Comparison of ENCODE assay signal across 11 mouse cellular contexts in the genomic region with DNA sequence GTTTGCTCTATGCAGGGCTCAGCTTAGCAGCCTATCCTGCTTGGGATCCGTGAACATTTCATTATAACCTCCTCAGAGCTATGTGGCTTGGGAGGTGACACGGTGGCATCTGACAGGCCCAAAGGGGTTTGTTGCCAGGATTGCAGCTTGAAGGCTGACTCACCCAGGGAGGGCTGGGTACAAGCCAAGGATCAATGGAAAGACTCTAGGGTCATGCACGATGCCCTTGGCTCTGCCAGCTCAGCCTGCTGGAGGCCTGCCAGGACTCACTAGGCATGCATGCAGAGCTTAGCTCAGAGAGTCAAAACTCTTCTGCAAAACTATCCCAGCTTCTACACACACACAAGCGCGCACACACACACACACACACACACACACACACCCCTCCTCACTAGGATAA. TPM values are rescaled to one million over a fixed set of nuclear protein-coding genes. Genes with fewer than 3 reads are reported as not detected.
DNase-seq lines count a peak whose midpoint lies in the region; ATAC-seq and TF ChIP-seq lines count a peak whose summit lies in the region.
"Had no signal": no experiment of that assay in that cellular context is flagged by ENCODE, and none has a peak within 500 bp of the region (broad histone marks: within the 10 kb centered on the region; RNA-seq: fewer than 3 reads in every experiment).

No protein-coding gene starts in this region.

- TF ChIP-seq CTCF in heart, adult 2 months (IDR thresholded peaks at IDR 0.05) = no peak
- TF ChIP-seq CTCF in midbrain, postnatal 0 days (IDR thresholded peaks at IDR 0.05) = no peak

- intact Hi-C loops in heart, adult 2 months (cut with DNase I) = loop anchor here (5.0 kb wide), 2 partner anchors 54 to 114 kb away; no protein-coding TSS in a partner anchor

- no peaks in the 10 kb centered on the region for H3K36me3 ChIP-seq in heart, adult 2 months (ENCODE audit: control insufficient read depth, insufficient read depth, low read length)
- H3K36me3 ChIP-seq in midbrain, postnatal 0 days (ENCODE audit: insufficient read depth, low read length) = peaks cover 9% of the 10 kb centered on the region; the same call in 1 of the 2 replicates
- H3K36me3 ChIP-seq: G1E had no signal

- peak overlapping the region; percentile 87 for H3K27ac ChIP-seq in heart, adult 2 months
- H3K27ac ChIP-seq in midbrain, postnatal 0 days (ENCODE audit: low read depth, low read length) = no peak overlapping the region
- H3K27ac ChIP-seq: liver, embryonic 14.5 days had no signal

- no peak overlapping the region for H3K4me2 ChIP-seq in midbrain, postnatal 0 days (ENCODE audit: low read depth, low read length, poor library complexity, severe bottlenecking)

- no peaks in the 10 kb centered on the region for H3K27me3 ChIP-seq in heart, adult 2 months (ENCODE audit: control insufficient read depth, insufficient read depth, low read length)
- no peaks in the 10 kb centered on the region for H3K27me3 ChIP-seq in midbrain, postnatal 0 days (ENCODE audit: insufficient read depth, low read length)

- H3K4me3 ChIP-seq in heart, adult 2 months = no peak overlapping the region
- no peak overlapping the region for H3K4me3 ChIP-seq in midbrain, postnatal 0 days (ENCODE audit: low read depth, low read length)
- H3K4me3 ChIP-seq: erythroblast, embryonic 14.5 days had no signal

- DNase-seq in layer of hippocampus, adult 11-12 months (ENCODE audit: low spot score) = peak; percentile 57
- DNase-seq in layer of hippocampus, adult 9-10 months (ENCODE audit: low spot score) = no peak
- peak; percentile 90 for DNase-seq in brain, adult 2 months (ENCODE audit: low read depth, low spot score)
- DNase-seq in heart, adult 2 months = peak; percentile 79 to 88
- DNase-seq in kidney, postnatal 14 days = peak; percentile 93
- peak; percentile 70 for DNase-seq in midbrain, postnatal 0 days (ENCODE audit: low spot score)
- DNase-seq in urinary bladder, postnatal 36 days (ENCODE audit: low spot score in 2 of 2) = peak; percentile 78 to 90
- no peak for DNase-seq in embryo, embryonic 10 days (ENCODE audit: low spot score)

- WGBS in heart, adult 2 months = 48% methylated on average over 5 of the region's 5 CpGs
- WGBS in midbrain, postnatal 0 days = 64% methylated on average over 5 of the region's 5 CpGs

- no peaks in the 10 kb centered on the region for H3K9me3 ChIP-seq in midbrain, postnatal 0 days (ENCODE audit: low read length)
- H3K9me3 ChIP-seq: G1E had no signal

- H3K4me1 ChIP-seq in heart, adult 2 months (ENCODE audit: control insufficient read depth, insufficient read depth, low read length) = no peaks in the 10 kb centered on the region; the same call in 1 of the 2 replicates
- H3K4me1 ChIP-seq in midbrain, postnatal 0 days (ENCODE audit: insufficient read depth, low read length) = no peaks in the 10 kb centered on the region

- H3K79me2 ChIP-seq in heart, adult 2 months (replicated peaks; ENCODE audit: control insufficient read depth, insufficient read depth, low read length) = no peaks in the 10 kb centered on the region

- no peak overlapping the region for H3K9ac ChIP-seq in heart, adult 2 months (ENCODE audit: low read depth, low read length)
- H3K9ac ChIP-seq in midbrain, postnatal 0 days (replicated peaks; ENCODE audit: low read length, poor library complexity, severe bottlenecking) = no peak overlapping the region
- H3K9ac ChIP-seq: liver, embryonic 14.5 days had no signal

- ATAC-seq in midbrain, postnatal 0 days (ENCODE audit: low FRiP score) = no peak

- TF ChIP-seq EP300 in heart, adult 2 months (IDR thresholded peaks at IDR 0.05; ENCODE audit: insufficient read depth, low read depth, low read length) = peak; percentile 75; the same call in 1 of the 2 replicates

- TF ChIP-seq POLR2A in heart, adult 2 months (IDR thresholded peaks at IDR 0.05; ENCODE audit: insufficient read depth, low read depth, low read length) = no peak

RNA-seq across cellular contexts. Expression of gene Adamts15, which starts 25.5 kb away (rescaled TPM):
- 1 to 10 TPM; 7.6 to 8.5 TPM for total RNA-seq in heart, adult 2 months (2021)
- polyA plus RNA-seq in heart, adult 2 months (2012; rRNA removed) = 6.4 and 10.5 TPM in 2 replicates
- total RNA-seq in midbrain, postnatal 0 days (2014; rRNA removed) = 18.3 and 19.3 TPM in 2 replicates
- polyA plus RNA-seq in midbrain, postnatal 0 days (2015; fragmentation: Nextera tagmentation; extraction: Ambion mirVana) = 4.7 and 5.9 TPM in 2 replicates
- polyA plus RNA-seq: erythroblast, embryonic 14.5 days; G1E had no signal

RNA-seq across cellular contexts. Expression of gene Adamts8, which starts 45.6 kb away (rescaled TPM):
- 1 to 10 TPM; 2.0 to 3.6 TPM for total RNA-seq in heart, adult 2 months (2021)
- 1.5 and 3.3 TPM in 2 replicates for polyA plus RNA-seq in heart, adult 2 months (2012; rRNA removed)
- 2.9 and 3.0 TPM in 2 replicates for total RNA-seq in midbrain, postnatal 0 days (2014; rRNA removed)
- 1.2 and 1.9 TPM in 2 replicates for polyA plus RNA-seq in midbrain, postnatal 0 days (2015; fragmentation: Nextera tagmentation; extraction: Ambion mirVana)
- total RNA-seq: G1E had no signal
- polyA plus RNA-seq: erythroblast, embryonic 14.5 days; G1E had no signal

Comparison
In these comparisons a context has a peak if more than half of its experiments do, and no peak if none do; other contexts are left out.
1. DNase-seq: peak in layer of hippocampus, adult 11-12 months (single experiment), brain, adult 2 months (single experiment), heart, adult 2 months (2 of 2), kidney, postnatal 14 days (single experiment), midbrain, postnatal 0 days (single experiment) and urinary bladder, postnatal 36 days (2 of 2); none in layer of hippocampus, adult 9-10 months (single experiment) and embryo, embryonic 10 days (single experiment).